Mouse (Mus musculus) gastrocnemius, adult 2 months (tissue): ENCODE data around the gene Tead2. TPM values are rescaled to one million over a fixed set of nuclear protein-coding genes. Genes with fewer than 3 reads are reported as not detected.
A peak's percentile ranks its signal among the peaks of the same experiment; 100 is the strongest.

Experiments used
- DNase-seq: peaks from one replicate; pipeline ENCODE4 v3.0.0; 2022
- H3K27ac ChIP-seq: fragments of 200-600 bp; 2 replicates; pipeline ENCODE4 v1.8.1; 2022; ENCODE audit warnings: mild to moderate bottlenecking
- H3K4me3 ChIP-seq: fragments of 200-600 bp; 2 replicates; pipeline ENCODE4 v1.8.1; 2022; ENCODE audit warnings: mild to moderate bottlenecking, moderate library complexity
- CTCF ChIP-seq: fragments of 200-600 bp; IDR thresholded peaks from 2 replicates; pipeline ENCODE4 v1.8.1; 2022; ENCODE audit warnings: antibody characterized with exemption, mild to moderate bottlenecking, moderate library complexity
- intact Hi-C: fragments of 180-260 bp; cut with DNase I; formaldehyde crosslinking; loops from one replicate; pipeline ENCODE4 v1.15.1; 2025
- total RNA-seq, 2 experiments: library from RNA; stranded (reverse); gene quantifications; 2 replicates each; pipeline ENCODE4 v1.2.3; 2021

Tead2 gene
- total RNA-seq, 2 experiments from 2014 or later = 2.6 to 4.1 TPM

DNA sequence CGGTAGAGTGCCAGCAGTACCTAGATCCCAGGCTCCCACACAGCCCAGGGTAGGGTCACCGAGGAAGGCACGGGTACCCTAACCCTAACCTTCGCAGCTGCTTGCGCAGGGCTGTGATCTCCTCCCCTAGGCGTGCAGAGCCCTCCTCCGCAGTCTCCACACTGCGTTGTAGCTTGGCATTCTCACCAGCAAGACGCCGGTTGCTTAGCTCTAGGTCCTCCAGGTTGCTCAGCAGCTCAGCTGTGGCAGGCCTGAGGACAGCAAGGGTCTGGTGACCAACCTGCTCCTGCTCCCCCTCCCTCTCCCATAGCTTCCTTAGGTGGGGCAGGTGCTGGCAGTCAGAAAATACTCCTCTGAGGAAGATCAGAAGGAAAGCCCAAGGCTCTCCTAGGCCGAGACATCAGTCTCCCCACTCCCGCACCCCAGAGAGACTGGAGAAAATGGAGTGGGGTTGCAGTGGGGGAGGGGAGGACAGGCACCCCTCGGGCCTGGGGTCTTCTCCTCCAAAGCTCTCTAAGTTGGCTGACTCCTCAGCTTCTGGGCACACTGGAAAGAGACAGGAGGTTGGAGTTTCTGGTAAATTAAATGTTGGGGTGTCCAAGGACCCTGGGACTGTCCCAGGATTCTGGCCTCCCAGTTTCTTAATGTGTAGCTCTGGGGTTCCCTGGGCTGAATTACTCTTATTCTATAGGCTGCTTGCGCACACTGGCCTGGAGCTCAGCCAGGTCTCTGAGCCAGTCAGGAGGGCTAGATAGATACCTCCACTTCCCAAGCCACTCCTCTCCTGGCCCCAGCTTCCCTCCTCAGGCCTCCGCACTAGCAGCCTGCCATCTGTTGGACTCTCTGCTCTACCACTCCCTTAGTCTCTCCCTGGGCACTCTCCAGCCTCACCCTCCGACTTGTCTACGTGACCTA, 21.4 kb upstream of the Tead2 start:
- Histone ChIP-seq H3K4me3 (no peak overlapping the region), H3K27ac (peak overlapping the region; percentile 74)
- intact Hi-C loops = no loop called here
- no peak for TF ChIP-seq CTCF
- no peak for DNase-seq

DNA sequence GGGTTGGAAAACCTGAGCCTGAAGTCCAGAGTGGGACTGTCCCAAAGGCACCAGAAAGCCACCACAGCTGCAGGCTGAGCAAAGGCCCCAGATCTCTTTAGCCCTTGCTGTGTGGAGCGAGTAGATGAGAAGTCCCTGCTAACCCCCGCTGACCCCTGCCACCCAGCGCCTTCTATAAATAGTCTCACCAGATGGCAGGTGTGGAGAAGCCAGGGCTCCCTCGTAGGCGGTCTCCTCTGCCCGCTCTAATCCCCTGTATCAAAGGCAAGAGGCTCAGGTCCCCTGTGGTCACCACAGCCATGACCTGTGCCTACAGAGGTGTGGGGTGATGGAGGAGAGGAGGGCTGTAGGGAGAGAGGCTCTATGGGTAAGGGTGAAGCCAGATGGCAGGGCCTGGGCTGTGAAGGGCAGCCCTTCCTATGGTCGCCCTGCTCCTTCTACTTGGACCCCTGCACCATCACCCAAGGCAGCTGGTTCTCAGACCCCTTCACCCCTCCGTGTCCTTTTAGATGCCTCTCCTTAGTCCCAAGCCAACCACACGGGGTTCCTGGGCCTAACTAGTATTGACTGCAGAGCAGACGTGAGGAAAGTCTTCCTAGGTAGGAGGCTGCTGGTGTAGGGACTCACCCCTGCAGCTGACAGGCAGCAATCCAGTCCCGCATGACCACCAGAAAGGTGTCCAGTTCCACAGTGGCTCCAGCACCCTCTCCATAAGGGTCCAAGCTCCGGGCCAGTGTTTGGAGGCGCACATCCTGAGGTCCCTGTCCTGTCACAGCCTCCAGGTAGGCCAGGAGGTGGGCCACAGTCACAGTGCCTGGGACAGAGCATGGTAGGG, 20.0 kb upstream of the Tead2 start:
- TF ChIP-seq CTCF = no peak
- intact Hi-C loops = no loop called here
- Histone ChIP-seq H3K27ac (peak overlapping the region; percentile 74), H3K4me3 (no peak overlapping the region)
- DNase-seq = peak; percentile 74

DNA sequence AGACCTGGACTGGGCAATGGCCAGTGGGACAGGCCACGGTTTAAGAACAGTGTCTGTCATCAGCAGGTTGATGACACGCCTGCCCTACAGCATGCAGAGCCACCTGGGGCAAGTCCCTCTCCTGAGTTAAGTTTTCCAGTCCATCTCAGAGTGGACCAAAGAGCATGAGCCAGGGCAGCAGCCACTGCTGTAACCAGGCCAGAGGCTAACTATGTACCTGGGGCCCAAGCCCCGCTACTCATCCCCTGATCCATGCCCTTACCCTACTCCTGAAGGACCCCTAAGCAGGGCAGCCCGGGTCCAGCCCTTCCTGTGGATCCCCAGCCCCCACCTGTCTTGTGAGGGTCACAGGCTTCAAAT, 19.4 kb upstream of the Tead2 start:
- no peak overlapping the region for H3K4me3 ChIP-seq
- no peak for DNase-seq
- no peak for TF ChIP-seq CTCF
- intact Hi-C loops = no loop called here
- peak overlapping the region; percentile 74 for H3K27ac ChIP-seq

DNA sequence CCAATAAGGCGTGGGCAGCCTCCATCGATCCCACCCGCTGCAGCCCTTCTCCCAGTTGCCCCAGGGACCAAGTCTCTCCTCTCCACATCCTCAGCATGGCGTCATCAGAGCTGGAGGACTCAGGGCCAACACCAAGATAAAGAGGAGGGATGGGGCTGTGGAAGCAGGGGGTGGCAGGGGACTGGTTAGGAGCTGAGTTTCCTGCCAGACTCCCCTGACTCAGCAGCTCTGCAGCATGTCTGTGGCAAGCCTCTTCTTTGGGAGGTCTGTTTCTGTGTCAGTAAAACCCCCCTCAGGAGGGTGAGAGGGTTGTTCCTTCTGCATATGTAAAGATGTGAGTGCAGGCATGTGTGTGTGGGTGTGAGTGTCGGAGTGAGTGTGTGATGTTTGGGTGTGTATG, 18.6 kb upstream of the Tead2 start:
- intact Hi-C loops = no loop called here

DNA sequence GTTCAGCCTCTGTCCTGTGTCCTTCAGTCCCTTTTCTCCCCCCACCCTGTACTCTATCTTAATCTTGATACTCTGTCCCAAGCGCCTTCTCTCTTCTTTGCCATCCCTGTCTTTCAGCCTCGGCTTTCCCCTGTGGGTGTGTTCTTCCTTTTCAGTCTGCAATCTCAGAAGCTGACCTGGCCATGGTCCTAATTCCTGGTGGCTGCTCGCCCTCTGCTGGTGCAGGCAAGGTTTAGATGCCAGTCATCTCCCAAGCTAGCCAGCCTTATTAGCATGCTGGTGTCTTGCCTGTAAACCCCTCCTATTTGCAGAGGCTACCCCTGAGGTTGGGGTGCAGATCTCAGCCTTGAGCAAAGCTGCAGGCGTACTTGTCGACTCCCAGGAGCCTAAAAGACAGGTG, 17.1 kb upstream of the Tead2 start:
- intact Hi-C loops = loop anchor here (1.0 to 2.0 kb wide), 2 partner anchors 36 to 120 kb away; no protein-coding TSS in a partner anchor
- no peak overlapping the region for H3K4me3 ChIP-seq
- no peak overlapping the region for H3K27ac ChIP-seq
- peak; percentile 88 for DNase-seq
- TF ChIP-seq CTCF = peak; percentile 84

More for the DNA sequence above, 18.6 kb upstream of the Tead2 start:
- Histone ChIP-seq H3K4me3 (no peak overlapping the region), H3K27ac (no peak overlapping the region)
- no peak for DNase-seq
- no peak for TF ChIP-seq CTCF

DNA sequence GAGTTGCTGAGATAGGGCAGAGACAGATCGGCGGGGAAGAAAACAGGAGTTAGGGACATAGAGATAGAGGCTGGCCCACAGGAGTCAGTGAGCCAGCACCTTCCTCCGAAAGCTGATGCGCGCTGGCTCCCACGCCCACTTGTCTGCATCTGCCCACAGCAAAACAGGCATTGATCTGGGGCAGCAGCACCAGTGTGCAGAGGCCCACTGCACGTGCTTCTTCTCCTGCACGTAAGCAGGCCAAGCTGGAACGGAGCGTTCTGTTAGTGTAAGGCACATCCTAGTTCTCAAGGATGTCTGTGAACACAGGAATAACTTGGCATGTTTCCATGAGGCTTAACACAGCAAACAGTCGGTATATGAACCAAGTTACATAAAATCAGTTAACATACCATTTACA, 16.6 kb upstream of the Tead2 start:
- Histone ChIP-seq H3K27ac (no peak overlapping the region), H3K4me3 (no peak overlapping the region)
- intact Hi-C loops = loop anchor here (1.0 to 2.0 kb wide), 2 partner anchors 37 to 120 kb away; no protein-coding TSS in a partner anchor
- DNase-seq = no peak
- no peak for TF ChIP-seq CTCF

DNA sequence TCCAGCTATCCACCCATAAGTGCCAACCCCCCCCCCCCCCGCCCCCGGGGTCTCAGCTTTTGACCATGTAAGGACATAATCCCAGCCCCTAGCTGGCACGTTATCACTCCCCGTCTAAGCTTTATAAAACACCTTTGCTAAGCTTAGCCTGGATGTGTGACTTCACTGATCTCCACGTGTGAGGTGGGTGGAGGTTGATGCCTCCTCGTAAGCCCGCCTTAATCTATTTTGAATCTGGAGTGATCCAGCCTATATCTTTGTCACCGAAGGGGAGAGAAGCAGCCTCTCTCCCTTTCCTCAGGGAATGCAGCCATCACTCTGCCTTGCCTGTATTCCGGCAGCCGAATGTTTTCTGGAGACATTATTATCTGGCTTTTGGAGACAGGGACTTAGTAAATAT, 12.9 kb upstream of the Tead2 start:
- no peak overlapping the region for H3K27ac ChIP-seq
- DNase-seq = no peak
- no peak for TF ChIP-seq CTCF
- H3K4me3 ChIP-seq = no peak overlapping the region
- intact Hi-C loops = no loop called here

DNA sequence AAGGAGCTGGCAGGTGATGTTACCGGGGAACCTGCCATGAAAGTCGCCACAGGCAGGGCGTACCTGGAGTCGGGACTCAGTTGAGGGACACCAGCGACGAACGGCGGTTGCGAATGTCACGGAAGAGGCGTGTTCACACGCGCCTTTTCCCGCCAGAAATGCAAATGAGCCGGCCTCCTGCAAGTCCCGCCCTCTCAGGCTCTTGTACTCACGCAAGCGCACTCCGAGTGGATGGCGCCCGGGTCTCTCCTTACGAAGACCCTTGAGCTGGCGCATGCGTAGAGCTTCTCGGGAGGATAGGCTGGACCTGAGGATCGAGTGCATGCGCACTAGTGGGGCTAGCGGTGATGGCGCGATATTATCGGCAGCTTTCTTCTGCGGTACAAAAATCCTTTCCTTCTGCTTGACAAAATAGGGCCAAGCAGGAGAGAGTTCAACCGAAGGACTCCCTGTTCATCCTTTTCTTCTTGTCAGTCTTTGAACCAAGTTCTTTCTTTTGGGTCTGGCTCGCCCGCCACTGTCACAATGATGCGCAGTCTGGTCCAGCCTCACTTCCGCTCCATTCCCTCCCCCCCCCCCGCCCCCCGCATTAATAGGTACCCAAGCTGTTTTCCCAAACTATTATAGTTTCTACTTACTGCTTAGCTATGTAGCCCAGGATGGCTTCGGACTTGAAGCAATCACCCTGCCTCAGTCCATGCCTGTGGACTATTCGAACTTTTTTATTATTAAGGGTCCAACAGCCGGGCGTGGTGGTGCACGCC, 11.0 kb upstream of the Tead2 start, which contains the start of gene Ccdc155:
TSS of gene Ccdc155 (minus strand) at position 513 of the 764 bp plus-strand sequence.
- peak within 1 kb of the TSS; percentile 77 for H3K4me3 ChIP-seq
- peak; percentile 90 for DNase-seq
- intact Hi-C loops = no loop called here
- H3K27ac ChIP-seq = peak within 1 kb of the TSS; percentile 57
- TF ChIP-seq CTCF = no peak

DNA sequence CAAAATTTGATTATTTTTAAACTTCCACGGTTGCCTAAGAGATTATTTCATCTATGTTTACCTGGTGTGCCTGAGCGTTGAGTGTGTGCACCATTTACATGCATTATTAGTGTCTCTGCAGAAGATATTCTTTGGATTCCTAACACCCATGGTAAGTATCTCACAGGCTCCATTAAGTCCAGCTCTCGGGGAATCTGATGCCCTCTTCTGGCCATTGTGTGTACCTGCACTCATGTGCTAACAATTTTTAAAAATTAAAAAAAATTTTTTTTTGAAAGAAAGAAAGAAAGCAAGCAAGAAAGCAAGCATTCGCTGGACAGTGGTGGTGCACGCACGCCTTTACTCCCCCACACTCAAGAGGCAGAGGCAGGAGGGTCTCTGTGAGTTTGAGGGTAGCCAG, 7.3 kb upstream of the Tead2 start:
- peak; percentile 13; the same call in 1 of the 2 replicates for TF ChIP-seq CTCF
- Histone ChIP-seq H3K27ac (no peak overlapping the region), H3K4me3 (no peak overlapping the region)
- DNase-seq = no peak
- intact Hi-C loops = no loop called here

DNA sequence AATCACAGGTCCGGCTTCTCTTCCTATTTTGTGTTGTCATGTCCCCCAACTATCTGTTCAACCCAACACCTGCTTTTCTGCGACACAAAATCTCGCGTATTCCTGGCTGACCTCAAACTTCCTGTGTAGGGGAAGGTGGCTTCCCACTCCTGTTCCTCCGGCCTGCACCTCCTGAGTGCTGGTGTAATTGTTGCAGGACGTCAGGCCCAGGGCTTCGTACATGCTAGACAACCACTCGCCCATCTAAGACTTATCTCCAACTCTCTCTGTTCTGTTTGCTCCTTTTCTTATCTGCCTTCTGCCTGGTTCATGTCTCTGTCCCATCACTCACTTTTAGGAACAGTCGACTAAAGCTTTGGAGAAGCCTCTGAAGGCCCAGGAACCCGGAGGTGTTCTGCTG, 4.5 kb upstream of the Tead2 start:
- intact Hi-C loops = no loop called here
- H3K4me3 ChIP-seq = no peak overlapping the region
- no peak for TF ChIP-seq CTCF
- no peak for DNase-seq
- no peak overlapping the region for H3K27ac ChIP-seq

DNA sequence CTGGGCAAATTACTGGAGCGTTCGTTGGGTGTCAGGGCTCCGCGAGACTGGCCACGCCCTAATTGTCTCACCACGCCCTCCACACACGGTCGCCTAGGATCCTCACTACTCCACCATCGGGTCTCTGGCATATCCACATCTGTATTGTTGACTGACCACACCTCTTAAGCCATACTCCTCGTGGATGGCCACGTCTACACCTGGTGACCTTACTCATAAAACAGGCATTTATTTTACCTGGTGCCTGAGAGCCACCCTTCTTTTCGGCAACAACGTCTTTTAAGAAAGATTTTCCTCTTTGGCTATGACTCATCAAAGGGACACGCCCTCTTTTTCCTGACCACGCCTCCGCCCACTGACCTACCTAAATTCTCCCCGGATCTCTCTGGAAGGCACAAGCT, 3.7 kb upstream of the Tead2 start, which contains the start of gene Dkkl1:
TSS of gene Dkkl1 (minus strand) at position 297 of the 401 bp plus-strand sequence.
- H3K4me3 ChIP-seq = no peak within 1 kb of the TSS
- DNase-seq = no peak
- no peak for TF ChIP-seq CTCF
- intact Hi-C loops = no loop called here
- no peak within 1 kb of the TSS for H3K27ac ChIP-seq

DNA sequence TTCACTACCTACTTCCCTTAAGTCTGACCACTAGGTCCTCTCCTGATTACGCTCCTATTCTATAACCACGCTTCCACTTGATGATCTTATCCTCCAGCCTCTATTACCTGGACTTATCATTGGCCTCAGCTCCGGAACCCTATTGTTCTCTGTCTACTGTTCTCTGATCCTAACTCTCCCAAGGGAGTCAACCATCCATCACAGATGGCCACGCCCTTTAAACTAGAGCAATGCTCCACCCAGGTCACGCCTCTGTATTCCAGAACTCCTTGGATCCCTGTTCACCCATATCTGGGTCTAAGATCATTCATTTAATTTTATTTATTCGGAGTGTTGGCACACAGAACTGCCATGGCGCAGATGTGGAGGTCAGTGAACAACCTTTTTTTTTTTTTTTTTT, 3.2 kb upstream of the Tead2 start:
- no peak overlapping the region for H3K4me3 ChIP-seq
- DNase-seq = no peak
- intact Hi-C loops = no loop called here
- TF ChIP-seq CTCF = no peak
- no peak overlapping the region for H3K27ac ChIP-seq

DNA sequence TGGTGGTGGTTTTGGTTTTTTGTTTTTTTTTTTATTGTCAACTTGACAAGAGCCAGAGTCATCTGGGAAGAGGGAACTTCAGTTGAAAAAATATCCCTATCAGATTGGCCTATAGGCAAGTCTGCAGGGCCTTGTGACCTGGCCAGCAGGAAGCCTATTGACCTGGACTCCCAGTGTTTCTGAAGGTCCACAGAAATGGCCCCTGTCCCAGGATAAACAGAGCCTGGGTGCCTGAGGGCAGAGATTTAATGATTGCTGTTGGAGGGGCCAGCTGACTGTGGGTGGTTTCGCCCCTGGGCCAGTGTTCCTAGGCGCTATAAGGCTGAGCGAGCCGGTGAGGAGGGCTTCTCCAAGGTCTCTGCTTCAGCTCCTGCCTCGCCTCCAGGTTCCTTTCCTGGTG, 1.8 kb upstream of the Tead2 start:
- no peak for DNase-seq
- H3K27ac ChIP-seq = no peak overlapping the region
- no peak overlapping the region for H3K4me3 ChIP-seq
- intact Hi-C loops = no loop called here
- no peak for TF ChIP-seq CTCF
